Mouse (Mus musculus): ENCODE measurements around the gene Lep. TPM values are rescaled to one million over a fixed set of nuclear protein-coding genes. Genes with fewer than 3 reads are reported as not detected.

The Lep gene
- not detected in 2 replicates for polyA plus RNA-seq (2012; ENCODE audit: insufficient read depth, insufficient read length, low replicate concordance, missing spikeins)

- H3K4me1 ChIP-seq (ENCODE audit: control insufficient read depth, insufficient read depth, low read length), result no peaks in the 10 kb centered on the region
- no peak within 1 kb of the TSS for H3K27ac ChIP-seq (ENCODE audit: insufficient read depth, low read depth, low read length)
- no peak for TF ChIP-seq CTCF (IDR thresholded peaks at IDR 0.05; ENCODE audit: insufficient read depth, low read depth, low read length)
- no peak for TF ChIP-seq POLR2A (IDR thresholded peaks at IDR 0.05; ENCODE audit: insufficient read depth, low read depth, low read length)
- H3K4me3 ChIP-seq (ENCODE audit: insufficient read depth, low read depth, low read length), result no peak within 1 kb of the TSS
- WGBS, result 83% methylated on average over 28 of the region's 28 CpGs
Measured at GRCm38 (mm10) chr6:29059846-29060685, at the start of gene Lep. TSS of gene Lep (plus strand) at chr6:29060220.

GRCm38 (mm10) chr6:29011651-29012050 is 48.4 kb upstream of the Lep start:
- TF ChIP-seq POLR2A (IDR thresholded peaks at IDR 0.05; ENCODE audit: insufficient read depth, low read depth, low read length) (no peak), CTCF (IDR thresholded peaks at IDR 0.05; ENCODE audit: insufficient read depth, low read depth, low read length) (no peak)
- 93% methylated on average over 5 of the region's 5 CpGs for WGBS
- H3K4me1 ChIP-seq (ENCODE audit: control insufficient read depth, insufficient read depth, low read length), result peaks cover 17% of the 10 kb centered on the region
- no peak overlapping the region for H3K4me3 ChIP-seq (ENCODE audit: insufficient read depth, low read depth, low read length)
- no peak overlapping the region for H3K27ac ChIP-seq (ENCODE audit: insufficient read depth, low read depth, low read length)

- no peak overlapping the region for H3K27ac ChIP-seq (ENCODE audit: insufficient read depth, low read depth, low read length)
- WGBS, result 93% methylated on average over 6 of the region's 6 CpGs
- H3K4me3 ChIP-seq (ENCODE audit: insufficient read depth, low read depth, low read length), result no peak overlapping the region
- peaks cover 28% of the 10 kb centered on the region for H3K4me1 ChIP-seq (ENCODE audit: control insufficient read depth, insufficient read depth, low read length)
- TF ChIP-seq CTCF (IDR thresholded peaks at IDR 0.05; ENCODE audit: insufficient read depth, low read depth, low read length) (no peak), POLR2A (IDR thresholded peaks at IDR 0.05; ENCODE audit: insufficient read depth, low read depth, low read length) (no peak)
Measured at GRCm38 (mm10) chr6:29013216-29013615, 46.8 kb upstream of the Lep start.

GRCm38 (mm10) chr6:29016891-29017412 is 43.1 kb upstream of the Lep start:
- Histone ChIP-seq H3K4me3 (ENCODE audit: insufficient read depth, low read depth, low read length) (peak overlapping the region; percentile 14), H3K27ac (ENCODE audit: insufficient read depth, low read depth, low read length) (0 out of 2 replicates have a peak overlapping the region, but pooled peaks have one; percentile 9), H3K4me1 (ENCODE audit: control insufficient read depth, insufficient read depth, low read length) (peaks cover 33% of the 10 kb centered on the region)
- WGBS, result 7% methylated on average over 16 of the region's 16 CpGs
- TF ChIP-seq POLR2A (IDR thresholded peaks at IDR 0.05; ENCODE audit: insufficient read depth, low read depth, low read length) (no peak), CTCF (IDR thresholded peaks at IDR 0.05; ENCODE audit: insufficient read depth, low read depth, low read length) (no peak)

GRCm38 (mm10) chr6:29019756-29020720 is 40.0 kb upstream of the Lep start:
- peaks cover 42% of the 10 kb centered on the region for H3K4me1 ChIP-seq (ENCODE audit: control insufficient read depth, insufficient read depth, low read length)
- H3K4me3 ChIP-seq (ENCODE audit: insufficient read depth, low read depth, low read length), result no peak overlapping the region
- TF ChIP-seq POLR2A (IDR thresholded peaks at IDR 0.05; ENCODE audit: insufficient read depth, low read depth, low read length) (no peak), CTCF (IDR thresholded peaks at IDR 0.05; ENCODE audit: insufficient read depth, low read depth, low read length) (no peak)
- WGBS, result 80% methylated on average over 18 of the region's 18 CpGs
- no peak overlapping the region for H3K27ac ChIP-seq (ENCODE audit: insufficient read depth, low read depth, low read length)

GRCm38 (mm10) chr6:29020937-29021336 is 39.1 kb upstream of the Lep start:
- 81% methylated on average over 5 of the region's 5 CpGs for WGBS
- Histone ChIP-seq H3K4me1 (ENCODE audit: control insufficient read depth, insufficient read depth, low read length) (peaks cover 33% of the 10 kb centered on the region), H3K27ac (ENCODE audit: insufficient read depth, low read depth, low read length) (no peak overlapping the region), H3K4me3 (ENCODE audit: insufficient read depth, low read depth, low read length) (no peak overlapping the region)
- TF ChIP-seq CTCF (IDR thresholded peaks at IDR 0.05; ENCODE audit: insufficient read depth, low read depth, low read length), result no peak
- no peak for TF ChIP-seq POLR2A (IDR thresholded peaks at IDR 0.05; ENCODE audit: insufficient read depth, low read depth, low read length)

- H3K27ac ChIP-seq (ENCODE audit: insufficient read depth, low read depth, low read length), result no peak overlapping the region
- 73% methylated on average over 6 of the region's 6 CpGs for WGBS
- no peak for TF ChIP-seq CTCF (IDR thresholded peaks at IDR 0.05; ENCODE audit: insufficient read depth, low read depth, low read length)
- TF ChIP-seq POLR2A (IDR thresholded peaks at IDR 0.05; ENCODE audit: insufficient read depth, low read depth, low read length), result no peak
- H3K4me1 ChIP-seq (ENCODE audit: control insufficient read depth, insufficient read depth, low read length), result peaks cover 28% of the 10 kb centered on the region
- no peak overlapping the region for H3K4me3 ChIP-seq (ENCODE audit: insufficient read depth, low read depth, low read length)
Measured at GRCm38 (mm10) chr6:29021501-29021900, 38.5 kb upstream of the Lep start.

- WGBS, result 86% methylated on average over 5 of the region's 5 CpGs
- Histone ChIP-seq H3K4me3 (ENCODE audit: insufficient read depth, low read depth, low read length) (no peak overlapping the region), H3K4me1 (ENCODE audit: control insufficient read depth, insufficient read depth, low read length) (peaks cover 22% of the 10 kb centered on the region), H3K27ac (ENCODE audit: insufficient read depth, low read depth, low read length) (no peak overlapping the region)
- TF ChIP-seq POLR2A (IDR thresholded peaks at IDR 0.05; ENCODE audit: insufficient read depth, low read depth, low read length) (no peak), CTCF (IDR thresholded peaks at IDR 0.05; ENCODE audit: insufficient read depth, low read depth, low read length) (no peak)
Measured at GRCm38 (mm10) chr6:29022115-29022514, 37.9 kb upstream of the Lep start.
